Mouse (Mus musculus) gastrocnemius, adult 8-10 months (tissue): ENCODE measurements around the gene Fam25c. TPM values are rescaled to one million over a fixed set of nuclear protein-coding genes. Genes with fewer than 3 reads are reported as not detected.
A peak's percentile ranks its signal among the peaks of the same experiment; 100 is the strongest.
"Not testable (repeated sequence)": the region's sequence is repeated elsewhere in the genome, so short reads cannot be mapped to it uniquely, and the experiment has no call there.

Experiments used
- DNase-seq, 2 experiments: peaks; one replicate each; pipeline ENCODE4 v3.0.0; 2022; ENCODE audit warnings: low spot score in 2 of 2
- total RNA-seq, 4 experiments: library from RNA; stranded (reverse); gene quantifications; 2 replicates each; pipeline ENCODE4 v1.2.4; 2022

Gene Fam25c
- total RNA-seq, 4 experiments from 2014 or later = not detected

- DNase-seq = no peak
Observed at GRCm38 (mm10) chr14:34327618-34328017, 27.6 kb downstream of the Fam25c start.

- DNase-seq = no peak
Observed at GRCm38 (mm10) chr14:34326606-34327005, 28.6 kb downstream of the Fam25c start.

- DNase-seq = no peak
Observed at GRCm38 (mm10) chr14:34323576-34324085, 31.6 kb downstream of the Fam25c start.

GRCm38 (mm10) chr14:34318113-34318512, 37.1 kb downstream of the Fam25c start:
- no peak for DNase-seq

- DNase-seq = no peak
Observed at GRCm38 (mm10) chr14:34317431-34317830, 37.8 kb downstream of the Fam25c start.

GRCm38 (mm10) chr14:34316346-34316745, 38.9 kb downstream of the Fam25c start:
- no peak for DNase-seq

- DNase-seq = no peak
Observed at GRCm38 (mm10) chr14:34314796-34315195, 40.4 kb downstream of the Fam25c start.

- DNase-seq = not testable (repeated sequence)
Observed at GRCm38 (mm10) chr14:34314383-34314782, 40.9 kb downstream of the Fam25c start.

- DNase-seq = no peak
Observed at GRCm38 (mm10) chr14:34313612-34314011, 41.6 kb downstream of the Fam25c start.

GRCm38 (mm10) chr14:34312339-34313048, 42.7 kb downstream of the Fam25c start:
- DNase-seq = no peak

- no peak for DNase-seq
Observed at GRCm38 (mm10) chr14:34311691-34312090, 43.5 kb downstream of the Fam25c start.

- peak; percentile 29 to 43 for DNase-seq
Observed at GRCm38 (mm10) chr14:34311021-34311631, 44.1 kb downstream of the Fam25c start.

GRCm38 (mm10) chr14:34310234-34310965, 44.8 kb downstream of the Fam25c start, which contains the start of the genes Shld2 and Glud1:
Gene Shld2 (minus strand): TSS chr14:34310493.
Gene Glud1 (plus strand): TSS chr14:34310727.
- peak; percentile 91 to 94 for DNase-seq

- no peak for DNase-seq
Observed at GRCm38 (mm10) chr14:34309907-34310233, 45.4 kb downstream of the Fam25c start.

- no peak for DNase-seq
Observed at GRCm38 (mm10) chr14:34309266-34309665, 46.0 kb downstream of the Fam25c start.

GRCm38 (mm10) chr14:34303265-34303680, 52.0 kb downstream of the Fam25c start:
- no peak for DNase-seq

- DNase-seq = no peak
Observed at GRCm38 (mm10) chr14:34302681-34303242, 52.5 kb downstream of the Fam25c start.

Other genes with a start within 250 kb of the Fam25c start
- under 1 TPM in 1 of 4 experiments, not detected in 3; 0.07 TPM for gene Npy4r, start 202.9 kb downstream of the Fam25c start, total RNA-seq
- gene Gprin2, start 153.8 kb downstream of the Fam25c start, total RNA-seq = under 1 TPM in 2 of 4 experiments, not detected in 2; 0.02 to 0.03 TPM
- under 1 TPM; 0.29 to 0.58 (median 0.39) TPM for gene Syt15, start 135.8 kb downstream of the Fam25c start, total RNA-seq
- 10 to 100 TPM; 10.7 to 14.8 (median 13.2) TPM for gene Shld2, start 44.9 kb downstream of the Fam25c start, total RNA-seq
- 100 to 1,000 TPM; 118 to 138 (median 133) TPM for gene Glud1, start 44.7 kb downstream of the Fam25c start, total RNA-seq
- gene Sncg, start 19.4 kb upstream of the Fam25c start, total RNA-seq = 10 to 100 TPM in 2 of 4 experiments, 1 to 10 TPM in 2; 4.1 to 24.4 (median 9.9) TPM
- gene Mmrn2, start 20.0 kb upstream of the Fam25c start, total RNA-seq = 1 to 10 TPM; 7.9 to 9.3 (median 9.0) TPM
- 10 to 100 TPM; 42.9 to 52.0 (median 48.1) TPM for gene Bmpr1a, start 147.9 kb upstream of the Fam25c start, total RNA-seq
- not detected for gene 9230112D13Rik, start 167.4 kb upstream of the Fam25c start, total RNA-seq
- gene Ldb3, start 233.2 kb upstream of the Fam25c start, total RNA-seq = 1,000 to 10,000 TPM; 1,553 to 2,052 (median 1,838) TPM
- gene Opn4, start 244.7 kb upstream of the Fam25c start, total RNA-seq = not detected